Mouse (Mus musculus) G1E (cell line): ENCODE measurements around the gene Gak. TPM values are rescaled to one million over a fixed set of nuclear protein-coding genes. Genes with fewer than 3 reads are reported as not detected.

ENCODE experiments used
- ATAC-seq: 2 replicates; pipeline ENCODE4 v1.8.0; 2016; ENCODE audit warnings: mild to moderate bottlenecking; ENCODE audit not compliant: insufficient number of reproducible peaks, poor library complexity, low FRiP score, severe bottlenecking; ENCODE audit errors: extremely low read depth
- DNase-seq: peaks from one replicate; pipeline ENCODE4 v3.0.0; 2012; ENCODE audit warnings: low spot score
- H3K27me3 ChIP-seq: 2 replicates; pipeline ENCODE4 v1.6.1; 2012; ENCODE audit warnings: mild to moderate bottlenecking, low read length, inconsistent platforms; ENCODE audit not compliant: insufficient read depth
- H3K36me3 ChIP-seq: replicated peaks from 2 replicates; pipeline ENCODE3; 2012; ENCODE audit warnings: mild to moderate bottlenecking, inconsistent platforms
- H3K4me1 ChIP-seq: 2 replicates; pipeline ENCODE4 v1.6.1; 2012; ENCODE audit warnings: low read depth, low read length, inconsistent platforms, mixed read lengths; ENCODE audit not compliant: insufficient read depth
- H3K4me3 ChIP-seq: 2 replicates; pipeline ENCODE4 v1.5.1; 2012; ENCODE audit warnings: low read depth, mild to moderate bottlenecking, inconsistent platforms, low read length, moderate library complexity, mixed read lengths
- H3K9me3 ChIP-seq: replicated peaks from 2 replicates; pipeline ENCODE4 v1.6.1; 2012; ENCODE audit warnings: inconsistent platforms
- CTCF ChIP-seq: IDR thresholded peaks from 2 replicates; pipeline ENCODE4 v1.5.1; 2012; ENCODE audit warnings: low read depth, low read length, inconsistent platforms, mixed read lengths
- GATA1 ChIP-seq: IDR thresholded peaks from 2 replicates; pipeline ENCODE4 v1.6.1; 2012; ENCODE audit warnings: borderline replicate concordance, low read length, inconsistent platforms, mixed read lengths
- GATA2 ChIP-seq: IDR thresholded peaks from 2 replicates; pipeline ENCODE4 v1.6.1; 2012; ENCODE audit warnings: low read depth, low read length, inconsistent platforms, borderline replicate concordance
- POLR2AphosphoS5 ChIP-seq: IDR thresholded peaks from 2 replicates; pipeline ENCODE4 v1.6.1; 2012; ENCODE audit warnings: low read depth, low read length, inconsistent platforms; ENCODE audit not compliant: insufficient replicate concordance
- TAL1 ChIP-seq: conservative IDR thresholded peaks from 2 replicates; pipeline ENCODE4 v1.6.1; 2012; ENCODE audit warnings: low read depth, low read length, inconsistent platforms, mixed read lengths
- polyA plus RNA-seq: library from polyadenylated mRNA; stranded (reverse); fragments of >175 nt; gene quantifications from 2 replicates; pipeline ENCODE4 v1.2.3, GENCODE M21; 2012
- total RNA-seq, 2 experiments: library from RNA; stranded (forward) in 1 of 2; stranded (reverse) in 1 of 2; fragments of 200-1000 nt in 1 of 2; fragments of >200 nt in 1 of 2; fragmentation: Nextera tagmentation in 1 of 2; gene quantifications; 2 replicates each; pipeline ENCODE4 v1.2.3; 2014 to 2017

The Gak gene
- total and polyA plus RNA-seq, 3 experiments: 96.4 to 124 (median 108) TPM

- Histone ChIP-seq H3K9me3 (no peaks in the 10 kb centered on the region), H3K4me1 (0 out of 2 replicates have a peak, but pooled peaks cover 2% of the 10 kb centered on the region), H3K36me3 (no peaks in the 10 kb centered on the region), H3K27me3 (peaks cover 48% of the 10 kb centered on the region), H3K4me3 (no peak overlapping the region)
- ATAC-seq: no peak
- no peak for DNase-seq
- no peak for TF ChIP-seq TAL1
Measured at GRCm38 (mm10) chr5:108521896-108522295, 107.7 kb downstream of the Gak start.

DNA sequence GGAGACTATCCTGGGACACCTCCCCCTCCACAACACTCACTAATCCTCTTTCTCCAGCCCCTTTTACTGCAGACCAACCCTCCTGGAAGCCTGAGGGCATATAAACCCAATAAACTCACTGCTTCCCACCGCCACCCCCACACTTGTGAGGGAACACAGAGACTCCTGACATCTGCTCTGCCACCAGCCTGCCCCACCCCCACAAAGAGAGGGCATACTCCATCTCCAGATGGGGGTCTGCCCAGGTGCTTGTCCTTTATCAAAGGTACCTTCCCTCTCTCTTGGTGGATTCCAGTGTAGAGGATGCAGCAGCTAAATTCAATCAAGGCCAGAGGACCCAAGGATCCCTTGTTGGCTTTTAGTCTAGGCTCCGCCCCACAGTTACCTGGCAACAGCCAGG lies 108.5 kb downstream of the Gak start:
- TF ChIP-seq POLR2AphosphoS5 (no peak), GATA2 (no peak), GATA1 (no peak)
- no peak for ATAC-seq
- Histone ChIP-seq H3K9me3 (no peaks in the 10 kb centered on the region), H3K4me3 (no peak overlapping the region), H3K27me3 (peaks cover 48% of the 10 kb centered on the region), H3K4me1 (0 out of 2 replicates have a peak, but pooled peaks cover 2% of the 10 kb centered on the region), H3K36me3 (no peaks in the 10 kb centered on the region)
- no peak for DNase-seq

DNA sequence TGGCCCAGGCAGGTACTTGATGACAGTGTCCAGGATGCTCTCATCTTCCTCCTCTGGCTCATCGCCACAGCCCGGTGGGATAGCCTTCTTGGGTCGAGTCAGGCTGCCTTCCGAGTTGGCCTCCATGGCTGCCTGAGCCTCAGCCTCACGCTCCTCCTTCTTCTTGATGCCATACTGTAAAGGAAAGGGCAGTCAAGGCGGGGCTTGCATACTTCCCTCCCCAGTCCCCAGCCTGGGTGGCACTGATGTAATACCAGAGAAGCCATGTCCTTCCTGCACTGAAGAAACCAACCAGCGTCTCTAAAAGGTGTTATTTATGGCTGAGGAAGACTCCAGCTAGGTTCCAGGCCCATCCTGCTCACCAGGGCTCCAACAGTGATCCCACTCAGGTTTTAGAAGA lies 109.4 kb downstream of the Gak start:
- TF ChIP-seq TAL1: no peak
- no peak for TF ChIP-seq POLR2AphosphoS5
- TF ChIP-seq CTCF: no peak
- TF ChIP-seq GATA1: no peak
- Histone ChIP-seq H3K9me3 (no peaks in the 10 kb centered on the region), H3K4me3 (no peak overlapping the region), H3K27me3 (peaks cover 42% of the 10 kb centered on the region), H3K4me1 (0 out of 2 replicates have a peak, but pooled peaks cover 2% of the 10 kb centered on the region), H3K36me3 (no peaks in the 10 kb centered on the region)
- DNase-seq (no peak), ATAC-seq (no peak)

Other genes with a start within 250 kb of the Gak start
- gene Pde6b, start 241.4 kb downstream of the Gak start, total RNA-seq (2014; fragmentation: Nextera tagmentation): not detected in 2 replicates
- 0.06 and 0.49 TPM in 2 replicates for gene Pde6b, start 241.4 kb downstream of the Gak start, total RNA-seq (2017)
- not detected in 2 replicates for gene Pde6b, start 241.4 kb downstream of the Gak start, polyA plus RNA-seq
- gene Atp5k, start 195.3 kb downstream of the Gak start, total RNA-seq (2014; fragmentation: Nextera tagmentation): 30.0 and 31.6 TPM in 2 replicates
- gene Atp5k, start 195.3 kb downstream of the Gak start, total RNA-seq (2017): 175 and 374 TPM in 2 replicates
- 49.1 and 74.2 TPM in 2 replicates for gene Atp5k, start 195.3 kb downstream of the Gak start, polyA plus RNA-seq
- not detected in 2 replicates for gene Mfsd7a, start 180.9 kb downstream of the Gak start, total RNA-seq (2014; fragmentation: Nextera tagmentation)
- gene Mfsd7a, start 180.9 kb downstream of the Gak start, total RNA-seq (2017): 0.05 TPM in 1 of 2 replicates, not detected in the other
- gene Mfsd7a, start 180.9 kb downstream of the Gak start, polyA plus RNA-seq: not detected in 2 replicates
- gene Pcgf3, start 168.5 kb downstream of the Gak start, total RNA-seq (2014; fragmentation: Nextera tagmentation): 18.5 and 23.4 TPM in 2 replicates
- 8.7 and 9.0 TPM in 2 replicates for gene Pcgf3, start 168.5 kb downstream of the Gak start, total RNA-seq (2017)
- gene Pcgf3, start 168.5 kb downstream of the Gak start, polyA plus RNA-seq: 9.4 and 10.3 TPM in 2 replicates
- gene Cplx1, start 79.7 kb downstream of the Gak start, total RNA-seq (2014; fragmentation: Nextera tagmentation): not detected in 2 replicates
- 0.05 and 0.06 TPM in 2 replicates for gene Cplx1, start 79.7 kb downstream of the Gak start, total RNA-seq (2017)
- gene Cplx1, start 79.7 kb downstream of the Gak start, polyA plus RNA-seq: not detected in 2 replicates
- gene Tmem175, start within 50 bp of the Gak start, total RNA-seq (2014; fragmentation: Nextera tagmentation): 38.0 and 51.5 TPM in 2 replicates
- gene Tmem175, start within 50 bp of the Gak start, total RNA-seq (2017): 22.4 and 22.9 TPM in 2 replicates
- 2.2 and 4.4 TPM in 2 replicates for gene Tmem175, start within 50 bp of the Gak start, polyA plus RNA-seq
- gene Idua, start 30.6 kb upstream of the Gak start, total RNA-seq (2014; fragmentation: Nextera tagmentation): 37.7 and 43.2 TPM in 2 replicates
- gene Idua, start 30.6 kb upstream of the Gak start, total RNA-seq (2017): 6.2 TPM in 2 replicates
- gene Idua, start 30.6 kb upstream of the Gak start, polyA plus RNA-seq: 7.0 and 9.1 TPM in 2 replicates
- gene Dgkq, start 39.9 kb upstream of the Gak start, total RNA-seq (2014; fragmentation: Nextera tagmentation): 6.9 and 12.3 TPM in 2 replicates
- gene Dgkq, start 39.9 kb upstream of the Gak start, total RNA-seq (2017): 7.9 and 8.3 TPM in 2 replicates
- 3.9 and 4.5 TPM in 2 replicates for gene Dgkq, start 39.9 kb upstream of the Gak start, polyA plus RNA-seq
- 1.7 and 2.0 TPM in 2 replicates for gene Slc26a1, start 45.8 kb upstream of the Gak start, total RNA-seq (2014; fragmentation: Nextera tagmentation)
- gene Slc26a1, start 45.8 kb upstream of the Gak start, total RNA-seq (2017): 0.87 and 0.93 TPM in 2 replicates
- gene Slc26a1, start 45.8 kb upstream of the Gak start, polyA plus RNA-seq: 0.88 and 1.2 TPM in 2 replicates
- 4.2 and 4.9 TPM in 2 replicates for gene Fgfrl1, start 62.6 kb upstream of the Gak start, total RNA-seq (2014; fragmentation: Nextera tagmentation)
- gene Fgfrl1, start 62.6 kb upstream of the Gak start, total RNA-seq (2017): 2.1 and 2.5 TPM in 2 replicates
- 5.1 and 7.1 TPM in 2 replicates for gene Fgfrl1, start 62.6 kb upstream of the Gak start, polyA plus RNA-seq
- gene Rnf212, start 145.2 kb upstream of the Gak start, total RNA-seq (2014; fragmentation: Nextera tagmentation): not detected in 2 replicates
- gene Rnf212, start 145.2 kb upstream of the Gak start, total RNA-seq (2017): not detected in 2 replicates
- gene Rnf212, start 145.2 kb upstream of the Gak start, polyA plus RNA-seq: not detected in 2 replicates
- not detected in 2 replicates for gene Tmed11, start 165.6 kb upstream of the Gak start, total RNA-seq (2014; fragmentation: Nextera tagmentation)
- not detected in 2 replicates for gene Tmed11, start 165.6 kb upstream of the Gak start, total RNA-seq (2017)
- gene Tmed11, start 165.6 kb upstream of the Gak start, polyA plus RNA-seq: not detected in 2 replicates
- not detected in 2 replicates for gene Vmn2r8, start 179.1 kb upstream of the Gak start, total RNA-seq (2014; fragmentation: Nextera tagmentation)
- gene Vmn2r8, start 179.1 kb upstream of the Gak start, total RNA-seq (2017): under 0.01 and 0.05 TPM in 2 replicates
- not detected in 2 replicates for gene Vmn2r8, start 179.1 kb upstream of the Gak start, polyA plus RNA-seq
- not detected in 2 replicates for gene Vmn2r9, start 222.8 kb upstream of the Gak start, total RNA-seq (2014; fragmentation: Nextera tagmentation)
- gene Vmn2r9, start 222.8 kb upstream of the Gak start, total RNA-seq (2017): under 0.01 and 0.05 TPM in 2 replicates
- gene Vmn2r9, start 222.8 kb upstream of the Gak start, polyA plus RNA-seq: not detected in 2 replicates